In genomic region chr4:141721961-141722360, GRCm38 (mm10) we compare ENCODE assay signal across 8 mouse cellular contexts. TPM values are rescaled to one million over a fixed set of nuclear protein-coding genes. Genes with fewer than 3 reads are reported as not detected.
DNase-seq lines count a peak whose midpoint lies in the region; ATAC-seq lines count a peak whose summit lies in the region.

No protein-coding gene starts in this region.

- peak overlapping the region; percentile 86 for H3K4me2 ChIP-seq in kidney, embryonic 14.5 days (replicated peaks; ENCODE audit: low read depth, low read length)
- peak overlapping the region; percentile 79 for H3K4me2 ChIP-seq in embryonic facial prominence, embryonic 13.5 days
- H3K4me2 ChIP-seq in limb, embryonic 12.5 days: peak overlapping the region; percentile 82

- no peaks in the 10 kb centered on the region for H3K27me3 ChIP-seq in kidney, embryonic 14.5 days (ENCODE audit: control insufficient read depth, insufficient read depth, low read length)
- H3K27me3 ChIP-seq in embryonic facial prominence, embryonic 13.5 days: no peaks in the 10 kb centered on the region; the same call in 1 of the 2 replicates
- no peaks in the 10 kb centered on the region; the same call in 1 of the 2 replicates for H3K27me3 ChIP-seq in limb, embryonic 12.5 days

- H3K4me1 ChIP-seq in kidney, embryonic 14.5 days (ENCODE audit: control insufficient read depth, insufficient read depth, low read length): peaks cover 20% of the 10 kb centered on the region
- H3K4me1 ChIP-seq in embryonic facial prominence, embryonic 13.5 days: peaks cover 27% of the 10 kb centered on the region
- peaks cover 22% of the 10 kb centered on the region for H3K4me1 ChIP-seq in limb, embryonic 12.5 days (replicated peaks)

- no peaks in the 10 kb centered on the region for H3K9me3 ChIP-seq in kidney, embryonic 14.5 days (ENCODE audit: control insufficient read depth, low read length)
- no peaks in the 10 kb centered on the region; the same call in 1 of the 2 replicates for H3K9me3 ChIP-seq in embryonic facial prominence, embryonic 13.5 days
- H3K9me3 ChIP-seq in limb, embryonic 12.5 days: no peaks in the 10 kb centered on the region

- peak overlapping the region; percentile 97; the same call in 1 of the 2 replicates for H3K9ac ChIP-seq in kidney, embryonic 14.5 days (ENCODE audit: low read depth, low read length)
- H3K9ac ChIP-seq in embryonic facial prominence, embryonic 13.5 days: peak overlapping the region; percentile 98
- peak overlapping the region; percentile 95 for H3K9ac ChIP-seq in limb, embryonic 12.5 days (replicated peaks)

- peaks cover 7% of the 10 kb centered on the region; the same call in 1 of the 2 replicates for H3K36me3 ChIP-seq in kidney, embryonic 14.5 days (ENCODE audit: control insufficient read depth, insufficient read depth, low read length)
- H3K36me3 ChIP-seq in embryonic facial prominence, embryonic 13.5 days: peaks cover 10% of the 10 kb centered on the region
- H3K36me3 ChIP-seq in limb, embryonic 12.5 days: peaks cover 18% of the 10 kb centered on the region

- ATAC-seq in kidney, embryonic 14.5 days (ENCODE audit: low FRiP score, low TSS enrichment): no peak
- ATAC-seq in embryonic facial prominence, embryonic 13.5 days (ENCODE audit: insufficient number of reproducible peaks, insufficient read depth, low FRiP score, low TSS enrichment, low read depth): no peak
- no peak for ATAC-seq in limb, embryonic 12.5 days (ENCODE audit: insufficient number of reproducible peaks, insufficient read depth, low FRiP score, low TSS enrichment, low read depth)
- peak; percentile 32; the same call in 1 of the 2 replicates for ATAC-seq in monocyte, adult 5-6 weeks (replicated peaks; ENCODE audit: insufficient number of reproducible peaks, low FRiP score, low TSS enrichment, poor library complexity, severe bottlenecking)

- H3K27ac ChIP-seq in kidney, embryonic 14.5 days (ENCODE audit: low read depth, low read length): no peak overlapping the region
- H3K27ac ChIP-seq in embryonic facial prominence, embryonic 13.5 days: peak overlapping the region; percentile 92; the same call in 1 of the 2 replicates
- H3K27ac ChIP-seq in limb, embryonic 12.5 days: 0 out of 2 replicates have a peak overlapping the region, but pooled peaks have one; percentile 23

- H3K4me3 ChIP-seq in kidney, embryonic 14.5 days (ENCODE audit: low read length): peak overlapping the region; percentile 66
- peak overlapping the region; percentile 99 for H3K4me3 ChIP-seq in embryonic facial prominence, embryonic 13.5 days
- peak overlapping the region; percentile 87 for H3K4me3 ChIP-seq in limb, embryonic 12.5 days (replicated peaks)

- 63% methylated on average over 6 of the region's 6 CpGs for WGBS in kidney, embryonic 14.5 days
- 57% methylated on average over 6 of the region's 6 CpGs for WGBS in embryonic facial prominence, embryonic 13.5 days
- WGBS in limb, embryonic 12.5 days: 78% methylated on average over 6 of the region's 6 CpGs

- DNase-seq in kidney, postnatal 25 days: no peak
- no peak for DNase-seq in spleen, postnatal 36 days (ENCODE audit: low spot score in 2 of 2)
- DNase-seq in testis, postnatal 10 days (ENCODE audit: low spot score): no peak
- no peak for DNase-seq in cerebellum, adult 8-10 months

RNA-seq across cellular contexts. Expression of gene Ddi2, which starts 1.3 kb away (rescaled TPM):
- polyA plus RNA-seq in kidney, embryonic 14.5 days (2014; fragmentation: Nextera tagmentation; extraction: Ambion mirVana): 11.0 and 20.6 TPM in 2 replicates
- 22.9 and 25.2 TPM in 2 replicates for polyA plus RNA-seq in embryonic facial prominence, embryonic 13.5 days (2015; fragmentation: Nextera tagmentation; extraction: Ambion mirVana)
- 31.1 and 32.2 TPM in 2 replicates for polyA plus RNA-seq in limb, embryonic 12.5 days (2016; fragmentation: Nextera tagmentation; extraction: Ambion mirVana)
- total RNA-seq in monocyte, adult 5-6 weeks (2017): 31.1 to 45.0 TPM (median 34.8 TPM) in 3 replicates

RNA-seq across cellular contexts. Expression of gene Agmat, which starts 24.5 kb away (rescaled TPM):
- 1.1 and 1.6 TPM in 2 replicates for polyA plus RNA-seq in kidney, embryonic 14.5 days (2014; fragmentation: Nextera tagmentation; extraction: Ambion mirVana)
- polyA plus RNA-seq in embryonic facial prominence, embryonic 13.5 days (2015; fragmentation: Nextera tagmentation; extraction: Ambion mirVana): 0.30 TPM in 1 of 2 replicates, not detected in the other
- not detected in 2 replicates for polyA plus RNA-seq in limb, embryonic 12.5 days (2016; fragmentation: Nextera tagmentation; extraction: Ambion mirVana)
- not detected in 3 replicates for total RNA-seq in monocyte, adult 5-6 weeks (2017)

RNA-seq across cellular contexts. Expression of gene Rsc1a1, which starts 36.6 kb away (rescaled TPM):
- not detected in 2 replicates for polyA plus RNA-seq in kidney, embryonic 14.5 days (2014; fragmentation: Nextera tagmentation; extraction: Ambion mirVana)
- not detected in 2 replicates for polyA plus RNA-seq in embryonic facial prominence, embryonic 13.5 days (2015; fragmentation: Nextera tagmentation; extraction: Ambion mirVana)
- polyA plus RNA-seq in limb, embryonic 12.5 days (2016; fragmentation: Nextera tagmentation; extraction: Ambion mirVana): 1.8 TPM in 1 of 2 replicates, not detected in the other
- 7.4 TPM in 1 of 3 replicates, not detected in the others for total RNA-seq in monocyte, adult 5-6 weeks (2017)

RNA-seq across cellular contexts. Expression of gene Plekhm2, which starts 57.3 kb away (rescaled TPM):
- 3.5 and 6.8 TPM in 2 replicates for polyA plus RNA-seq in kidney, embryonic 14.5 days (2014; fragmentation: Nextera tagmentation; extraction: Ambion mirVana)
- 8.5 TPM in 2 replicates for polyA plus RNA-seq in embryonic facial prominence, embryonic 13.5 days (2015; fragmentation: Nextera tagmentation; extraction: Ambion mirVana)
- polyA plus RNA-seq in limb, embryonic 12.5 days (2016; fragmentation: Nextera tagmentation; extraction: Ambion mirVana): 7.4 and 8.3 TPM in 2 replicates
- 14.4 to 16.5 TPM (median 15.7 TPM) in 3 replicates for total RNA-seq in monocyte, adult 5-6 weeks (2017)
